Mouse (Mus musculus) left cerebral cortex, adult 18-20 months (tissue): Measurements from ENCODE around the gene Acta2. TPM values are rescaled to one million over a fixed set of nuclear protein-coding genes. Genes with fewer than 3 reads are reported as not detected.

Experiments used
- DNase-seq, 2 experiments: peaks; one replicate each; pipeline ENCODE4 v3.0.0; 2021 to 2022; ENCODE audit warnings: low spot score in 2 of 2, mixed read lengths in 1 of 2
- long read RNA-seq, 2 experiments: library from polyadenylated mRNA; stranded (forward); transcript quantifications; one replicate each; pipeline ENCODE4 v2.0.0; 2021
- total RNA-seq, 2 experiments: library from RNA; stranded (reverse); gene quantifications; 2 replicates each; pipeline ENCODE4 v1.2.3; 2021

The Acta2 gene
- total RNA-seq, result 10 to 100 TPM; 11.2 to 15.1 TPM
- long read RNA-seq, experiment 1, transcript Acta2-201 (9 exons, 2,035 nt), result major isoform, 11 of 11 reads
- long read RNA-seq, experiment 1, partial matches to known transcripts, result 0 of 11 reads
- long read RNA-seq, experiment 1, other reads (novel, unspliced or antisense), result 0 of 11 reads
- long read RNA-seq, experiment 2, transcript Acta2-201 (9 exons, 2,035 nt), result major isoform, 12 of 12 reads
- long read RNA-seq, experiment 2, partial matches to known transcripts, result 0 of 12 reads
- long read RNA-seq, experiment 2, other reads (novel, unspliced or antisense), result 0 of 12 reads

DNA sequence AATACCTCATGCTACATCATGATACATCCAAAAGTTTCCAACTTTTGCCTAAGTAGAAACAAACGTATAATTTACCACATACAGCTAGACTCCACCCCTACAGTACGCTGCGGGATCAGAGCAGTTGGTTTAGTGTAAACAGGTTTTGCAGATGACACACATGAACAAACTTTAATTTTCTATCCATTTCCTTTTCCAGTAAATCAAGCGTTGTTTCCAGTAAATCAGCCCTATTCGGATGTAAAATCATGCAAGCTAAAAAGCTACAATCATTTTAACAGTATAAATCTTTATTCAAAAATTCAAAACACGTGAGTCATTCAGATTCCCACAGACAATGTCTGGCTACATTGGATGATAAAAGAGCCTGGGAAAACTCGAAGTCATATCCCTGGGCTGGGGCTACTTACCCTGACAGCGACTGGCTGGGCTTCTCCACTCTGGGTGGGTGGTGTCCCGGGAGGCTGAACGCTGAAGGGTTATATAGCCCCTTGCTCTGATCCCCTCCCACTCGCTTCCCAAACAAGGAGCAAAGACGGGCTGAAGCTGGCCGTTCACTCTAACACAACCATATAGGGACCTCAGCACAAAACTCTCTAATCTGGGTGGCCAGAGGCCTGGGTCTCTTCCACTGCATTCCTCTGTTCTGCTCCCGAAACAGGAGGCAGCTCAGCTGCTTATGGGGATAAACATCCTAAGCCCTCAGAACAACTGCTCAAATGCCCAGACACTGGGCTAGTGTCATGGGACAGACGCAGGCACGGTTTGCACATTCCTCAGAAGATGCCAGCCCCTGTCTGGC is at the start of gene Acta2:
Acta2 (minus strand) TSS at position 711 of the 802 bp plus-strand sequence.
- no peak for DNase-seq

DNA sequence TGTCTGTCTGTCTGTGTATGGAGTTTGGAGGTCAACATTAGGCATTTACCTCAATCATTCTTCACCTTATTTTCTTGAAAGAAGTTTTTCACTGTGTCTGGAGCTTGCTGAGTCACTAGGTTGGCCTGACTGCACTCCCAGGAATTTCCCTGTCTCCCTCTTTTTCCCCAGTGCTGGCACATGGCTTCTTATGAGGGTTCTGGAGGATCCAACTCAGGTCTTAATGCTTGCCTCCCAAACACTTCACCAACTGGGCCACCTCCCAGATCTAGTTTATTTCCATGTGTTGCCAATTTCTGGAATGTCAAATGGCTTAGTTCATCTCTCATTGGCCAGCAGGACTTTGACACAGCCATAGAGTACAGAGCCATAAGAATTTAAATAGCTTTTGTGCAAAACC is 49.5 kb upstream of the Acta2 start:
- no peak for DNase-seq

DNA sequence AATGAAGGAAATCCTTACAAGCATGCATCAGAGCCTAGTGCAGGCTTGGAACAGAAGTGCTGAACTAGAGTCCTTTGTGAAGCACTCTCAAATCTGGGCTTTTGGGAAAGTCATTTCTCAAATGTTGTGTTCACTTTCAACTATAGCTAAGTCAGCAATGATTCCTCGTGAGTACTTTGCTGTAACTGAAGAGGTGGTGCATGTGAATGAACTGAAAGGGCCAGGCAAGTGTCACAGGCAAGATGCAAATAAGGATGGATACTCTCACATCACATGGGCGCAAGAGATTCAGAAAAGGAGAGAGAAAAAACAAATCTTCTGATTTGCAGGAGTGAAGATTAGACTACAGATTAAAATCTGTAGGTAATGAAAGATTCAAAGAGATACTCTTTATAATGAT is 45.0 kb upstream of the Acta2 start:
- no peak for DNase-seq

DNA sequence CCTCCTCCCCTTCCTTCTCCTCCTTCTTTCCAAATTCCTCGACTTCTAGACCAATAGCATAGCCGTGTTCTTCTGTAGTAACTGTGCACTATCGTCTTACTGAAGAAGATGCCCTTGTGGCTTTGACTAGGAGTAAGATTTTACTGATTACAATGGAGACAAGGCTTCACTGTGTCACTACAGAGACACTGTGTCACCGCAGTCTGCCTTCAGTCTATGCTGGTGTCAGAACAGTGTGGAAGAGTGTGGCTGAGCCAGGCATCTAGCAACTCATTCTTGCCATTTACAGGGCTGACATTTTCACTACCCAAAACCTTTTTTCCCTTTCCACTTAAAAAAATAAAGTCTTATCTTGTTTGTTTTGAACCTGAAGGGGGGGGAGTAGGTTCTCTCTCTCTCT is 43.8 kb upstream of the Acta2 start:
- DNase-seq, result no peak

DNA sequence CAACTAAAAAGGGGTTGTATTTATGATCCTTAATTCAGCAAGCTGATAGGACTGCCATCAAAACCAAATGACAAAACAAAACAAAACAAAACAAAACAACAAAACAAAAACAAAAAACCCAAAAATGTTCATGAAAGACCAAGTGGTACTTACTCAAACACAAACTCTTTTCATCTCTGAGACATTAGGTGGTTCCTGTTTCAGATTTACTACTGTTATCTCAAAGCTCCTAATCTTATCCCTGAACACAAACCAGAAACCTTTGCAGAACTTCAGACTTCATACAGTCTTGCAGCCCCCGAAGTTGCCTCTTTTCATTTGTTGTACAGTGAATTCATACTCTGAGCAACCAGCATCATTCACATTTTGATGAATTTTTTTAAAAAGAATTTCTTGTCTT is 43.1 kb upstream of the Acta2 start:
- no peak for DNase-seq

DNA sequence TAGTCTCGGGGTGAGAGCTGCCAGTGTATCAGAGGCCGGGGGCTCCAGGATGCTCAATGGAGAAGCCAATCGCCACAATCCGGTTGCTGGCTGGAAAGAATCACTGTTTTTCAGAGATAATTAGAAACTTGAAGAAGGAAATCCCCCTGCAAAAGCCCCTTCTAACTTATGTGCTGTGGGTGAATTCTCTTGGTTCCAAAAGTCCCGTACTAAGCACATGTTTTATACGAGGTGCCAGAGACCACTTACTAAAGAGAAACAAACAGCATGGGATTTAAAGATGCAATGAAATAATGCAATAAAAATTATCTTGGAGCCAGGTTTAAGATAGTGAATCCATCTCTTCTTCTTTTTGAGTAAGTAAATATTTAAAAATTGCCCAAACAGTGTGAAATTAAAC is 40.1 kb upstream of the Acta2 start:
- no peak for DNase-seq

DNA sequence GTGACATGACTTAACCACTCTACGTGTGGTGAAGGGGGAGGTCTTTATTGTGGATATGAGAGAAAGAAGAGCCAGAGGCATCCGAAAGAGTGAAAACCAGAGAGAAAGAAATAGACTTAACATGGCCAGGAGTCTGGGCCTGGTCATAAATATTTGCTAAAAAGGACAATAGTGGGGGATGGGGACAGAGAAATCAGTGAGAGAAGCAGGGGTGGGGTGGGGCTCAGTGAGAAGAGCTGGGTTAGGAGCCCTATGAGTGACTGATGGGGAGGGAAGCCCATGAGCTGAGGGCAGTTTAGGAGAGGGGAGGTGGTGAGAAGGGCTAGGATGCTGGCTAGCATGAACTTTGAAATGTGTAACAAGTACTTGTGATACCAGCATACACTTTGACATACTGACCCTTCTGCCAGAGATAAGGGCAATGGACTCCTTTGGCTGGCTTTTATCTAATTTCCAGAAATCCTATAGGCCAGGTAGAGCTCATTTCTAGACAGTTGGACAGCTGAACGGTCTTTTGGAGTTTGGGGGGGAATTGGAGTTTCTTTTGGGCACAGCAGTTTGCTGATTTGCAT is 38.1 kb upstream of the Acta2 start:
- no peak for DNase-seq

DNA sequence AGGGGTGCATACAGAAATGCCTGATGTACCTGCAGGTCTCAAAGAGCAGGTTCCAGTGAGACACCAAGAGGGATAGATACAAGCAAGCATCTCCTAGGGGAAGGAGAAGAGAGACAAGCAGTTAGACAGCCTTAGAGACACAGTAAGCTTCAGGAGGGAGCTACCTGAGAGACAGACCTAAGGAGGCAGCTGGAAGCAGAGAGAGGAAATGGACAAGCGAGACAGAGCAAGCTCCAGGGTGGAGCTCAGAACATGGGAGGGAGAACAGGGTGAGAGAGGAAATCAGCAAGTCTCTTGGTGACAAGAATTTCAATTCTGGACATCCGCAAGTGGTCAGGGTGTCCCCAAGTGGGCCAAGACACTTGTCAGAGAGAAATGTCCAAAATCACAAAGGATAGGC is 37.3 kb upstream of the Acta2 start:
- DNase-seq, result no peak

DNA sequence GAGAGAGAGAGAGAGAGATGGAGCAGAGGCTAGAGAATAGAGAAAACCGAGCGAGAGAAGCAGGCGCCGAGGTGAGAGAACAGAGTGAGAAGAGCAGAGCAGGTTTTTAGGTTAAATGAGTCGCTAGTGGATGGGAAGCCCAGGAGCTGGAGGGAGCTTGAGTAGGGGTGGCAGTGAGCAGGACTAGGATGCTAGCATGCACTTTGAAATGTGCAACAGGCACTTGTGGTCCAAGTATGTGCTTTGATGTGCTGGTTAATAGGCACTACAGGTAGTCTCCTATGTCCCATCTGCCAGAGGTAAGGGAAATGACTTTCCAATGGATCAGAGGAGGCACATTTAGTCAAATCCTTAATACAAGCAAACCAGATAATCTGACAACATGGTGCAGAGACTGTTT is 36.6 kb upstream of the Acta2 start:
- no peak for DNase-seq

DNA sequence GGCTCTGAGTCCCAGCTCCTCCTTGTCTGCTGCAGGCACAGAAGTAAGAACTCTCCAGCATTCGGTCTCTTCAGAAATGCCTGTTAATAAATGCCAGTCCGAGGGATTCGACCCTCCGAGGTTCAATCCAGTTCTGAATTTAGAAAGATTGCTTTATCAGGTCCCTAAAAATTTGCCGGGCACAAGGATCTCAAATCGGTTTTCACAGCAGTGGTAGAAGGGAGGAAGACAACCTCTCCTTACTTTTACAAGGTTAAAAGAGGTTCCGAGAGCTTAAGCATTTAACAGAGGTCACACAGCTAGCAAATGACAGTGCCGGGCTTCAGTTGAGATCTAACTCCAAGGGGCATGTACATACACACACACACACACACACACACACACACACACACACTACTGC is 36.0 kb upstream of the Acta2 start:
- no peak for DNase-seq

DNA sequence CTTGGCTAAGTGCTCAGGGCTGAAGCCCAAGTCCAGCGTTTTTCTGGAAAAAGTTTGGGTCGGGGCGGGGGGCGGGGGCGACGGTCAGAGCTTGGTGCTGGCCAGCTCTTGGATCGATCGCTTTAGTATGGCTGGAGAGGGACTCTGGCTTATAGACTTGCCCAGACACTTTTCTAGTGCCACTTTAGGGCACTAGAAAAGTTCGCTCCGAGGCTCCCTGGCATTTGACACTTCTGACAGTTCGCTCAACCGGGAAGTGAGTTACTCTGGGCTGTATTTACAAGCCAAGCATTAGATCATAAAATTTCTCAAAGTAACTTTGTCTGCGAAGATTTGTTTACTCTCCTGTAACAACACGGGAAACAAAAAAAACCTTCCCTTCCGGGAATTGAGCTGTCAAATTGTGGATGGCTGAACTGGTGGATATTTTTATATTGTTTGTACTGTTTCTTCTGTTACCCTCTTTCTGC is 35.5 kb upstream of the Acta2 start:
- no peak for DNase-seq

DNA sequence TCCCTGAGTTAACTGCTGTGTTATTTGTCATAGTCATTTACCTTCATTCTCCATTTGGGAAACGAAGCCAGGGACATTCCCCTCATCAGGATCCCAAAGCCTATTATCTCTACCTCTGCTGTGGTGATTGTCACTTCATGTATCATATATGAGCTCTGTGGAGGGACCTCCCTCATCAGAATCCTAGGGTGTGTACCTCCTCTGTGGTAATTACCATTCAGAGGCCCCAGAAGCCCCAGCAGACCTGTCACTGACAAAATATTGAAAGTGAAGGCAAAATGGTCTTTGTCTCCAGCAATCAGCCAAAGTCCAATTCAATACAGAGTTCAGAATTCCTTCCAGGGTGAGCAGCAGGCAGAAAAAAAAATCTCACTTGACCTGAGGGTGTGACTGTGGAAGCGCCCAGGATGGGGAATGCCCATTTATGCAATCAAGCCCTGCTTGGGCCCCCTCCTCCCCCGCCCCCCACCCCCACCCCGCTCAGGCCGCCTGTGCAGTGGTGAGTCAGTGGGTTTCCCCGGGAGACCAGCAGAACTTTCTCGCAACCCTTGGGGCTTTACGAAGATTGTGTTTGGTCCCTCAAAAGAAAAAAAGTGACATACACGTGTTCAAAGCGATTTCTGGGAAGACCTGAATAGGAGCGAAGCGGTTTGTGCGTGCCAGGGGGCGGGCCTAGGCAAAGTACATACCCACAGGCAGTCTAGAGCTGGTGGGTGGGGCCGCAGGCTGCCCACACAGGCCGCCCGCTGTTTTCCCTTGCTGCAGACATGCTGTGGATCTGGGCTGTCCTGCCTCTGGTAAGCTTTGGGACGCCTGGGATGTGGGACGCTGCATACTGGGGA is 34.8 kb upstream of the Acta2 start, which contains the start of gene Fas:
Fas (plus strand) TSS at position 719 of the 842 bp plus-strand sequence.
- peak; percentile 7 to 22 for DNase-seq

DNA sequence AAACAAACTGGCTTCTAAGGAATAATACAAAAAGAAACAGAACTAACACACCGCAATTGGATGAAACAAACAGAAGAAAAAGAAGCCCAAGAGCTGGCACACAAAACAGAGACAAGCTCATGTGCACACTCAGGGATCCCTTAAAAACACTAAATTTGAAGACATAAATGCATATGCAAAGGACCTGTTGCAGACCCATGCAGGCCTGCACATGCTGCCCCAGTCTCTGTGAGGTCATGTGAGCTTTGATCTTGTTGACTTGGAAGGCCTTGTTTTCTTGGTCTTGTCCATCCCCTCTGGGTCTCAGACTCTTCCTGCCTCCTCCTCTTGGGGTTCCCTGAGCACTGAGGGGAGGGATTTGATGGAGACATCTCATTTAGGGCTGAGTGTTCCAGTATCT is 33.3 kb upstream of the Acta2 start:
- DNase-seq, result no peak

DNA sequence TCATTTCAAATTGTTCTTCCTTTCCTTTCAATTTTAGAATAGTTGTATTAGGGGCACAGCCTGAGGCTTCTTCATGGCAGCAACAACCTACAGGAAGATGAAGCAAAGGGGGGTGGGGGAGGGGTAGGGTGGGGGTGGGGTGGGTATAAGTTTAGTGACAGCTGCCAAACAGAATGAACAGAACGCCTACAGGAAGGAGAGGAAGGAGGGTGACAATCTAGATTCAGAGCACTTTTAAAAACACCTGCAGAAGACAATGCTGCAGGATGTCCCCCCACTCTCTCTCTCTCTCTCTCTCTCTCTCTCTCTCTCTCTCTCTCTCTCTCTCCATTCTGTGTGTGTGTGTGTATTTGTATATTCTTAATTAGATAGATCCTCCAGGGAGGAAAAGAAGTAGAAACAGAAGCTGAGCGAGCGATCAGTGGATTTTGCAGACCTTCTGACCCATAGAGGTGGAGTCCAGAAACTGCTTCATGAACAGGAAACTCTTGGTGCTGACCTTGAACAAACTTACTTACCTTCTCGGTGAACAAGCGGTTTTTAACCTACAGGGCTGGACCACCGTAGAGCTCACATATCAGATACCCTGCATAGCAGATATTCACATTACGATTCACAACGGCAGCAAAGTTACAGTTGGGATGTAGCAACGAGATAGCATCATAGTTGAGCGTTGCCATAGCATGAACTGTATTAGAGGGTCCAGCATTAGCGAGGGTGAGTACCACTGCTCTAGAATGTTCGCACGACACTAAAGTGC is 32.4 kb upstream of the Acta2 start:
- DNase-seq, result no peak

DNA sequence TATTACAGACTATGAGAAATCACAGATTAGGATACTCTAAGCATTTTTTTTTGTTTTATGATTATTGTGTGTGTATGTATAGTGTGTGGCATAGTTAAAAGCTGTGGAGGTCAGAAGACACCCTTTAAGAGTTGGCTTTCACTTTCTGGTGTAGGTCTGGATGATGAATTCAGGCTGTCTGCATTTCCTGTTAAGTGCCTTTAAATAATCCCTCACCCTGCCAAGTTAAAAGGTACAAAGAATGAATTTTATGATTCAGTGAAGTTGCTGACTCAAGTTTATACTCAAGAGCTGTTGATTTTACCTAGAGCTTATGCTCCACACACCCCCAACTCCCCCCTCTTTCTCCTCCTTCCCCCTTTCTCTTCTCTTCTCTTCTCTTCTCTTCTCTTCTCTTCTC is 31.8 kb upstream of the Acta2 start:
- DNase-seq, result no peak

DNA sequence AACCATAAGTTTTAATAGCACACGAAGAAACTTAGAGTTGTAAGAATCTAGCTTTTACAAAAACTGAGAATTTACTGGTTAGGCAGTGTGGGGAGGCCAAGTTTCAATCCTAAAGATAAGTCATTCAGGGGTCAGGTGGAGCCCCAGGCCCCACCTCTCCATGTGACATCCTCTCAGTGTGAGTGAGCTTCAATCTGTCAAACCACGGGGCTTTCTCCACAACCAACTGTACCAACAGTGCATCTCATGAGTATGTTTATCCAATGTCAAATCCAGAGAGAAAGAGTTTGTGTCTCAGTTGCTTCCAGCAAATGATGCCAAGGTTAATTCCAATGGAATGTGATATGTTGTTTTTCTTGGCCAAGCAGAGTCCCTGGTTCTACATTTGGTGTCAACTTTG is 29.4 kb upstream of the Acta2 start:
- no peak for DNase-seq

DNA sequence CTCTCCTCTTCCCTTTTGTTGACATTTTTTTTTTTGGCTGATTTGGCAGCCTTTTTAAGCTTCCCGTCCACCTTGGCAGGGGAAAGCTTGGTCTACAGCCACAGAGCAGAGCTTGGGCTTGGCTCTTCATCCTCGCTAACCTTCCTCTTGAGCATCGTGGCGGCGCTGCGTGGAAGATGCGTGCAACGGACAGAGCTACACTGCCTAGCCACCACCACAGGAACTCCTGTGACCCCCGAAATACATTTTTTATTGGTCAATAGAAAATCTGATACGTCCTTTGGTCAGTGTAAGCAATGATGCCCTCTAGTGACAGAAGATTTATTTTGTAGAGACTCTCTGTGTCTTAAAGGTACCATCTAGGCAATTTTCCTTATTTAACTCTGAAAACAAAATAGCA is 29.0 kb upstream of the Acta2 start:
- no peak for DNase-seq

DNA sequence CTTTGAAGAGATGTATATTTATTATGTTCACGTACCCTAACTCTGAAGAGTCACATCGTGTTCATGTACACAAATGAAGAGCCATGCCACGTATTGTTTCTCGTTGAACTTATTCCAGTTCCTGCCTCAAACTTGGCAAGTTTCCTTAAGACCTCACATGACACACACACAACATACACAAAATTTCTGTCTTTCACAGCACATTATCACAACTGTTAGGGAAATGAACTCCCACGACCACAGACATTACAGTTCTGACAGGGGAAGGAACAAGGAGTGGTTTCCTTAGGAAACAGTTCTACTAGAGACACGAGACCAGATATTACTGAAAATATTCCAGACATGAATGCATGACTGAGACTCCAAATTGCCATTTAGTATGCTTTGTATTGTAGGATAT is 28.2 kb upstream of the Acta2 start:
- DNase-seq, result no peak

DNA sequence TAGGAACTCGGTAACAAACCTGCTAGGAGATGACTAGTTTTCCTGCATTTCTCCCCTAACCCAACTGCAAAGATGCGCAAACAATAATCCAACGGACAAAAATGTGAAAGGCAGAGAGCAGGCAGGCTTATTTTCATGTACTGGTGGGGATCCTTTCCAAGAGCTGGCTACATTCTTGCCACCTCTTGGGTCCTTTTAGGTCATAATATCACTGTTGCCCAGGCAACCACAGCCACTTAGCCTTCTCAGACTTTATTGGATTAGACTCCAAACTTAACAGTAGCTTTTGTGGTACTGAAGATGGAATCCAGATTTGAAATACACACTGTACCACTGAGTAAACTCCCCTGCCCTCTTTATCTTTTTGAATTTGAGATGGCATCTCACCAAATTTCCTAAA is 22.7 kb upstream of the Acta2 start:
- DNase-seq, result no peak

DNA sequence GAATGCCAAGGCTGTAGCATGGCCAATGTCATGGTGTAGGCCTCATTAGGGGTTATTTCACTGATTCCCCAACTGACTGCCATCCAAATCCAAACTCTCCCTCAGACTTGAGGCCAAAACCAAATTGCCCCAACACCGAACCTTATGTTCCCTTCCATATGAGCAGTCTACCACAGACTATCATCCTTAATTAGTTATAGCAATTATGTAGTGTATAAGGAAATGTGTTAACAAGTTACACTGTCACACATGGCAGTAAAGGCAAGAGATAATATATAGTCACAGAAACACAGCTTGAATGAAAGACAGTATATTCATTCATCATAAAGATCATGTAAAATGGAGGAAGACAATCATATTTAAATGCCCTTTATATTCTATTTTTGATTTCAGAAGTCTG is 17.7 kb upstream of the Acta2 start:
- DNase-seq, result no peak
